Mouse (Mus musculus) midbrain, embryonic 16.5 days (tissue): Measurements from ENCODE around the gene Tox2. TPM values are rescaled to one million over a fixed set of nuclear protein-coding genes. Genes with fewer than 3 reads are reported as not detected.

Experiments
- ATAC-seq: fragments of 200-750 bp; cut with Nextera tagmentation; 2 replicates; pipeline ENCODE4 v1.8.0; 2017; ENCODE audit warnings: moderate TSS enrichment
- H3K27ac ChIP-seq: fragments of 300-500 bp; sonication (generic); 2 replicates; pipeline ENCODE4 v1.5.1; 2014; ENCODE audit warnings: mild to moderate bottlenecking, low read length, mixed read lengths
- H3K27me3 ChIP-seq: fragments of 300-500 bp; sonication (generic); 2 replicates; pipeline ENCODE4 v1.6.1; 2014; ENCODE audit warnings: low read depth, low read length, mixed read lengths; ENCODE audit not compliant: control insufficient read depth, insufficient read depth
- H3K36me3 ChIP-seq: fragments of 300-500 bp; sonication (generic); 2 replicates; pipeline ENCODE4 v1.6.1; 2014; ENCODE audit warnings: mild to moderate bottlenecking, low read length, moderate library complexity, mixed read lengths; ENCODE audit not compliant: control insufficient read depth, insufficient read depth
- H3K4me1 ChIP-seq: fragments of 300-500 bp; sonication (generic); 2 replicates; pipeline ENCODE4 v1.6.1; 2014; ENCODE audit warnings: mild to moderate bottlenecking, low read length, mixed read lengths; ENCODE audit not compliant: control insufficient read depth, insufficient read depth
- H3K4me2 ChIP-seq: fragments of 300-500 bp; sonication (generic); 2 replicates; pipeline ENCODE4 v1.6.1; 2014; ENCODE audit warnings: mild to moderate bottlenecking, low read length, mixed read lengths
- H3K4me3 ChIP-seq: fragments of 300-500 bp; sonication (generic); 2 replicates; pipeline ENCODE4 v1.5.1; 2014; ENCODE audit warnings: low read depth, mild to moderate bottlenecking, low read length, moderate library complexity, mixed read lengths
- H3K9ac ChIP-seq: fragments of 300-500 bp; sonication (generic); 2 replicates; pipeline ENCODE4 v1.6.1; 2014; ENCODE audit warnings: low read depth, low read length, mixed read lengths
- H3K9me3 ChIP-seq: fragments of 300-500 bp; sonication (generic); replicated peaks from 2 replicates; pipeline ENCODE4 v1.6.1; 2014; ENCODE audit warnings: mild to moderate bottlenecking, low read length, mixed read lengths; ENCODE audit not compliant: control insufficient read depth, poor library complexity, severe bottlenecking
- WGBS: fragments of 180-500 bp; shearing (Covaris S2); extraction: QIAGEN DNeasy Blood & Tissue Kit; methylation state at CpG from one replicate; pipeline ENCODE4 v1.1.7; 2014; 5-methylcytosine and 5-hydroxymethylcytosine counted together
- polyA plus RNA-seq: library from polyadenylated mRNA; unstranded; fragments of >200 nt; fragmentation: Nextera tagmentation; extraction: Ambion mirVana; gene quantifications from 2 replicates; pipeline ENCODE4 v1.2.1, GENCODE M21; 2015

Gene Tox2
- polyA plus RNA-seq, 1 experiment from 2014 or later: 54.5 TPM

GRCm38 (mm10) chr2:163218095-163218494 lies 15.2 kb downstream of the Tox2 start:
- Histone ChIP-seq H3K4me3 (no peak overlapping the region), H3K36me3 (no peaks in the 10 kb centered on the region), H3K27me3 (no peaks in the 10 kb centered on the region), H3K27ac (no peak overlapping the region), H3K4me2 (no peak overlapping the region), H3K9ac (no peak overlapping the region), H3K4me1 (peaks cover 17% of the 10 kb centered on the region), H3K9me3 (no peaks in the 10 kb centered on the region)
- ATAC-seq: no peak
- WGBS: 70% methylated on average over 3 of the region's 3 CpGs

DNA sequence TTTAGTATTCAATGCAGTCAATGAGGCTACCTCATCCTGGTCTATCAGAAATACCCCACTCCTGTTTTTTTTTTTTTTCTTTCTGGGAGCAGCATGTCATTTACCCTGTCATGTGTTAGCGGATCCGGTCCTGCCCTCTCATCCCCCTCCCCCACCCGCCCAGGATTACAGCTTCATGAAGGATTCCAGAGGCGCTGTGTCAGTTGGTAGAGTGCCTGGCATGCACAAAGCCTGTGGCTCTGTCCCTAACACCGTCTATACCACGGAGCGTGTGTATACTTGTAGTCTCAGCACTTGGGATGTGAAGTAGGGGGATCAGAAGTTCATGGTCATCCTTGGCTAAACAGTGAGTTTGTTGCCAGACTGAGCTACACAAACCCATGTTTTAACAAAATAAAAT lies 15.6 kb downstream of the Tox2 start:
- no peak overlapping the region for H3K27ac ChIP-seq
- no peak overlapping the region for H3K9ac ChIP-seq
- H3K4me2 ChIP-seq: no peak overlapping the region
- H3K9me3 ChIP-seq: no peaks in the 10 kb centered on the region
- H3K4me3 ChIP-seq: no peak overlapping the region
- ATAC-seq: no peak
- peaks cover 17% of the 10 kb centered on the region for H3K4me1 ChIP-seq
- WGBS: 48% methylated on average over 7 of the region's 7 CpGs
- H3K27me3 ChIP-seq: no peaks in the 10 kb centered on the region
- H3K36me3 ChIP-seq: no peaks in the 10 kb centered on the region

DNA sequence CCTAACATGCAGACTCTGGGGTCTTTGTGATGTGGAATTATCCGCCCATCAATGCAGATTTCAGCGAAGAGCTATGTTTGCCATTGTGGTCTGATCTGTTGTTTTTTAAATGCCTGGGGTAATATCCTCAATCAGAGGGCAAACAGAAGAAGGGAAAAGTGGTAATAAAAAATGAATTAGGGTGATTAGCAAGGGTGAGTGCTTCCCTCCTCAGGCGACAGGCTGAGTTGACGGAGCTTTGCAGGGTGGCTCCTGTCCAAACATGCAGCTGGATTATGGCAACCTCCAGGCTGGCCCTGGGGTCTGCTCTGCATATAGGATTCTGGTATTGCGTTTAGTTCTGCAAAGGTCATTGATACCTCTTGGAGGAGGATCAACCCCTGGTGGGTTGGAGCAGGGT lies 16.5 kb downstream of the Tox2 start:
- Histone ChIP-seq H3K9ac (no peak overlapping the region), H3K27me3 (no peaks in the 10 kb centered on the region), H3K9me3 (no peaks in the 10 kb centered on the region), H3K4me3 (no peak overlapping the region), H3K36me3 (no peaks in the 10 kb centered on the region), H3K27ac (peak overlapping the region; percentile 50; the same call in 1 of the 2 replicates), H3K4me2 (peak overlapping the region; percentile 7; the same call in 1 of the 2 replicates), H3K4me1 (peaks cover 17% of the 10 kb centered on the region)
- no peak for ATAC-seq
- WGBS: 25% methylated on average over 5 of the region's 5 CpGs

- Histone ChIP-seq H3K9ac (no peak overlapping the region), H3K9me3 (no peaks in the 10 kb centered on the region), H3K4me1 (peaks cover 26% of the 10 kb centered on the region), H3K27me3 (no peaks in the 10 kb centered on the region), H3K4me2 (no peak overlapping the region), H3K27ac (no peak overlapping the region), H3K36me3 (no peaks in the 10 kb centered on the region), H3K4me3 (no peak overlapping the region)
- 94% methylated on average over 11 of the region's 11 CpGs for WGBS
- ATAC-seq: no peak
Observed at GRCm38 (mm10) chr2:163220706-163221105, 17.8 kb downstream of the Tox2 start.

GRCm38 (mm10) chr2:163225302-163225701 lies 22.4 kb downstream of the Tox2 start:
- ATAC-seq: no peak
- Histone ChIP-seq H3K4me3 (no peak overlapping the region), H3K27me3 (no peaks in the 10 kb centered on the region), H3K27ac (peak overlapping the region; percentile 86), H3K9ac (peak overlapping the region; percentile 52), H3K36me3 (no peaks in the 10 kb centered on the region), H3K4me2 (peak overlapping the region; percentile 33), H3K4me1 (peaks cover 29% of the 10 kb centered on the region), H3K9me3 (no peaks in the 10 kb centered on the region)
- WGBS: 63% methylated on average over 15 of the region's 15 CpGs

DNA sequence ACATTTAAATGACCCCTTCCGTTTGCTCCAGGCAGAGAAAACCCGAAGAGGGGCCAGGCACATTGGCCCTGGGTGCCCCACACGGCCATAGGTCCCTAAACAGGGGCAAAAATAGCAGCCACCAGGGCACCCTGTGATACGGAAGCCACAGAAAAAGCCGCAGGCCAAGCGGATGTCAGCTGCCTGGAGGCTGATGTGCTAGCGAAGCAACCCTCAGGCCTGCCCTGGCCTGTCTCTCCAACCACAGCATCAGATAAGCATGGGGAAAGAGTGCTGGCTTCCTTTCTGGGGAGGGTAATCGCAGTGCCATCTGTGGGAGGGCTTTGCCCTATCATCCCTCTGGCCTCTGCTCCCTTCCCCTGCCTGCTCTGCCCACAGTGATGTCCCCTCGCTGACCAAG lies 26.1 kb downstream of the Tox2 start:
- no peak overlapping the region for H3K4me2 ChIP-seq
- no peaks in the 10 kb centered on the region for H3K36me3 ChIP-seq
- no peak overlapping the region for H3K9ac ChIP-seq
- 84% methylated on average over 9 of the region's 9 CpGs for WGBS
- no peaks in the 10 kb centered on the region for H3K27me3 ChIP-seq
- H3K27ac ChIP-seq: no peak overlapping the region
- no peak overlapping the region for H3K4me3 ChIP-seq
- no peaks in the 10 kb centered on the region for H3K9me3 ChIP-seq
- peaks cover 43% of the 10 kb centered on the region for H3K4me1 ChIP-seq
- ATAC-seq: no peak

DNA sequence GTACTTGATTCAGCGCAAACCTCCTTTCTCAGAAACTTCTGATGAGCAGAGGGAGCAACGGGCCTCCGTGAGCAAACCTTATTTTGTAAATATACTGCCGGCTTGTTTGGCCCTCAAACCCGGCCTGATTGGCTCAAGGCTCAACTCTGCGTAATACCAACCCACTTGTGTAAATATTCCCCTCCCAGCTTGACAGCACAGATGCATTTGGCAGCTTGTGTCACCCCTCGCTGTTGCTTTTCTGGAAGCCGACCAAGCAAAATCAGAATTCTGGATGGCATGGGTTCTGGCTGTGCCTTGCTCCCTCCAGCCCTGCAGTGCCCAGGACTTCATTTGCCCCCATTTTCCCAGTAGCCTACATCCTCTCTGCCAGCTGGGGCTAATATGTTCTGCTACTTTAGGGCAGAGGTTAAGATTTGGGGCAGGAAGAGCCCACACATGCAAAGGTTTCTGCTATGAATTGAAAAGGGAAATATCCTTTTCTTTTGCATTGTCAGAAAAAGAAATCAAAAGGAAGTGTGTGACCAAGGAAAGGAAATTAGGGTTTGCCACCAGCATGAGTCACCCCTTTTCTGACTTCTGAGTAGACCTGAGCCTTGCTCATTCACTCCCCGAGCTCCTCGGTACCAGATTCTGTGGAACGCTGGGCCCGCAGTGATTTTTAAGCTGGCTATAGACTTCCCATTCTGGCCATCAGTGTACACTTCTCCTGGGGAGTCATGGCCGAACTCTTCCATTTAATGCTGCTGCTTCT lies 29.0 kb downstream of the Tox2 start:
- Histone ChIP-seq H3K4me1 (peaks cover 20% of the 10 kb centered on the region), H3K4me3 (no peak overlapping the region), H3K9me3 (no peaks in the 10 kb centered on the region), H3K9ac (no peak overlapping the region), H3K27ac (no peak overlapping the region), H3K4me2 (no peak overlapping the region), H3K36me3 (no peaks in the 10 kb centered on the region), H3K27me3 (no peaks in the 10 kb centered on the region)
- WGBS: 71% methylated on average over 13 of the region's 13 CpGs
- ATAC-seq: no peak

DNA sequence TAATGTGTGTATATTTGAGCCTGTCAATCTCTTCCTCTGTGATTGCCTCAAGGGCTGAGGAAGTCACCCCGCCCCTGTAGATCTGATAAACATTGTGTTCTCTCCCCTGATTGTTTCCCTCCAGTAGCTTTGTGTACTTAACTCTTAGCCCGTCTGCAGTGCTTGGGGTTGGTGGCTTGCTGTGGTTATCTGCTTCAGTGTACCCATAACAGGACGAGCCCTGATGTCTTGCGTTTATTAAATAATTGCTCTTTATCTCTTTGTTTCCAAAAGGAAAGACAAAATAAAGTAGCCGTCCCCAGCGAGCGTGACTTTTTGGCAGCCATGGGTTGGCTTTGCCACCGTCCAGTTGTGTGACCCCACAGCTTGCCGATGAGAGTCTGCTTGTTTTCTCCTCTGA lies 30.7 kb downstream of the Tox2 start:
- WGBS: 79% methylated on average over 9 of the region's 9 CpGs
- H3K27ac ChIP-seq: 0 out of 2 replicates have a peak overlapping the region, but pooled peaks have one; percentile 58
- no peak overlapping the region for H3K4me3 ChIP-seq
- no peak overlapping the region for H3K9ac ChIP-seq
- no peak overlapping the region for H3K4me2 ChIP-seq
- peaks cover 13% of the 10 kb centered on the region for H3K4me1 ChIP-seq
- H3K9me3 ChIP-seq: no peaks in the 10 kb centered on the region
- H3K27me3 ChIP-seq: no peaks in the 10 kb centered on the region
- no peak for ATAC-seq
- H3K36me3 ChIP-seq: no peaks in the 10 kb centered on the region

GRCm38 (mm10) chr2:163236057-163236456 lies 33.1 kb downstream of the Tox2 start:
- Histone ChIP-seq H3K27ac (no peak overlapping the region), H3K27me3 (no peaks in the 10 kb centered on the region), H3K36me3 (no peaks in the 10 kb centered on the region), H3K9me3 (no peaks in the 10 kb centered on the region), H3K4me2 (no peak overlapping the region), H3K4me1 (peaks cover 21% of the 10 kb centered on the region), H3K4me3 (no peak overlapping the region), H3K9ac (no peak overlapping the region)
- ATAC-seq: no peak
- WGBS: 43% methylated on average over 7 of the region's 7 CpGs
